Mouse (Mus musculus): ENCODE measurements around the gene Tfeb. TPM values are rescaled to one million over a fixed set of nuclear protein-coding genes. Genes with fewer than 3 reads are reported as not detected.

Tfeb gene
- polyA plus RNA-seq, 1 experiment from 2014 or later, result 3.0 TPM

- ATAC-seq (ENCODE audit: low FRiP score, low read depth), result no peak
- no peaks in the 10 kb centered on the region; the same call in 1 of the 2 replicates for H3K4me1 ChIP-seq
- H3K9ac ChIP-seq (replicated peaks), result no peak overlapping the region
- WGBS, result 87% methylated on average over 3 of the region's 3 CpGs
- no peaks in the 10 kb centered on the region for H3K36me3 ChIP-seq
- H3K4me2 ChIP-seq (replicated peaks), result no peak overlapping the region
- H3K4me3 ChIP-seq, result no peak overlapping the region
- no peak overlapping the region for H3K27ac ChIP-seq (replicated peaks)
- H3K9me3 ChIP-seq, result no peaks in the 10 kb centered on the region
- H3K27me3 ChIP-seq, result 0 out of 2 replicates have a peak, but pooled peaks cover 11% of the 10 kb centered on the region
Measured at GRCm38 (mm10) chr17:47782486-47782885, 45.7 kb downstream of the Tfeb start.

- H3K9me3 ChIP-seq, result no peaks in the 10 kb centered on the region
- no peak overlapping the region for H3K4me3 ChIP-seq
- H3K36me3 ChIP-seq, result no peaks in the 10 kb centered on the region
- WGBS, result 85% methylated on average over 8 of the region's 8 CpGs
- ATAC-seq (ENCODE audit: low FRiP score, low read depth), result no peak
- no peak overlapping the region for H3K4me2 ChIP-seq (replicated peaks)
- peaks cover 11% of the 10 kb centered on the region for H3K4me1 ChIP-seq
- no peak overlapping the region for H3K9ac ChIP-seq (replicated peaks)
- no peak overlapping the region for H3K27ac ChIP-seq (replicated peaks)
- peaks cover 18% of the 10 kb centered on the region for H3K27me3 ChIP-seq
Measured at GRCm38 (mm10) chr17:47783445-47784223, 46.8 kb downstream of the Tfeb start.

- WGBS, result 91% methylated on average over 6 of the region's 6 CpGs
- H3K27ac ChIP-seq (replicated peaks), result no peak overlapping the region
- no peak overlapping the region for H3K4me3 ChIP-seq
- H3K36me3 ChIP-seq, result no peaks in the 10 kb centered on the region
- peaks cover 18% of the 10 kb centered on the region for H3K27me3 ChIP-seq
- no peaks in the 10 kb centered on the region for H3K9me3 ChIP-seq
- no peak overlapping the region for H3K9ac ChIP-seq (replicated peaks)
- no peak overlapping the region for H3K4me2 ChIP-seq (replicated peaks)
- peaks cover 17% of the 10 kb centered on the region for H3K4me1 ChIP-seq
- no peak for ATAC-seq (ENCODE audit: low FRiP score, low read depth)
Measured at GRCm38 (mm10) chr17:47784411-47784810, 47.6 kb downstream of the Tfeb start.

- H3K27me3 ChIP-seq, result peaks cover 19% of the 10 kb centered on the region
- no peaks in the 10 kb centered on the region for H3K36me3 ChIP-seq
- H3K9ac ChIP-seq (replicated peaks), result no peak overlapping the region
- H3K4me3 ChIP-seq, result no peak overlapping the region
- H3K4me1 ChIP-seq, result peaks cover 23% of the 10 kb centered on the region
- ATAC-seq (ENCODE audit: low FRiP score, low read depth), result no peak
- no peaks in the 10 kb centered on the region for H3K9me3 ChIP-seq
- H3K27ac ChIP-seq (replicated peaks), result no peak overlapping the region
- H3K4me2 ChIP-seq (replicated peaks), result no peak overlapping the region
- 42% methylated on average over 8 of the region's 8 CpGs for WGBS
Measured at GRCm38 (mm10) chr17:47787632-47788031, 50.8 kb downstream of the Tfeb start.

GRCm38 (mm10) chr17:47788306-47788705, 51.5 kb downstream of the Tfeb start:
- Histone ChIP-seq H3K4me1 (peaks cover 24% of the 10 kb centered on the region), H3K27ac (replicated peaks) (no peak overlapping the region), H3K36me3 (no peaks in the 10 kb centered on the region), H3K4me3 (no peak overlapping the region), H3K9ac (replicated peaks) (no peak overlapping the region; the same call in 1 of the 2 replicates), H3K9me3 (no peaks in the 10 kb centered on the region), H3K4me2 (replicated peaks) (no peak overlapping the region), H3K27me3 (peaks cover 19% of the 10 kb centered on the region)
- WGBS, result 4% methylated on average over 4 of the region's 4 CpGs
- no peak for ATAC-seq (ENCODE audit: low FRiP score, low read depth)

GRCm38 (mm10) chr17:47788996-47789395, 52.2 kb downstream of the Tfeb start:
- ATAC-seq (ENCODE audit: low FRiP score, low read depth), result no peak
- no peak overlapping the region for H3K9ac ChIP-seq (replicated peaks)
- no peak overlapping the region for H3K4me2 ChIP-seq (replicated peaks)
- H3K4me3 ChIP-seq, result no peak overlapping the region
- no peaks in the 10 kb centered on the region for H3K36me3 ChIP-seq
- peaks cover 19% of the 10 kb centered on the region for H3K27me3 ChIP-seq
- no peaks in the 10 kb centered on the region for H3K9me3 ChIP-seq
- peaks cover 24% of the 10 kb centered on the region for H3K4me1 ChIP-seq
- H3K27ac ChIP-seq (replicated peaks), result no peak overlapping the region
- WGBS, result 56% methylated on average over 6 of the region's 6 CpGs

GRCm38 (mm10) chr17:47792098-47792863, 55.5 kb downstream of the Tfeb start:
- Histone ChIP-seq H3K36me3 (no peaks in the 10 kb centered on the region), H3K4me2 (replicated peaks) (no peak overlapping the region), H3K27ac (replicated peaks) (no peak overlapping the region), H3K4me1 (peaks cover 34% of the 10 kb centered on the region), H3K27me3 (peaks cover 19% of the 10 kb centered on the region), H3K9me3 (no peaks in the 10 kb centered on the region), H3K4me3 (no peak overlapping the region), H3K9ac (replicated peaks) (0 out of 2 replicates have a peak overlapping the region, but pooled peaks have one; percentile 17)
- WGBS, result 20% methylated on average over 15 of the region's 15 CpGs
- ATAC-seq (ENCODE audit: low FRiP score, low read depth), result peak; percentile 50

- H3K4me1 ChIP-seq, result peaks cover 26% of the 10 kb centered on the region
- ATAC-seq (ENCODE audit: low FRiP score, low read depth), result peak; percentile 66
- no peak overlapping the region for H3K4me2 ChIP-seq (replicated peaks)
- no peaks in the 10 kb centered on the region for H3K9me3 ChIP-seq
- no peak overlapping the region for H3K9ac ChIP-seq (replicated peaks)
- no peak overlapping the region for H3K27ac ChIP-seq (replicated peaks)
- 13% methylated on average over 9 of the region's 9 CpGs for WGBS
- peaks cover 10% of the 10 kb centered on the region for H3K27me3 ChIP-seq
- H3K36me3 ChIP-seq, result no peaks in the 10 kb centered on the region
- no peak overlapping the region for H3K4me3 ChIP-seq
Measured at GRCm38 (mm10) chr17:47793377-47793776, 56.5 kb downstream of the Tfeb start.

- WGBS, result 36% methylated on average over 3 of the region's 3 CpGs
- no peaks in the 10 kb centered on the region for H3K9me3 ChIP-seq
- peaks cover 10% of the 10 kb centered on the region for H3K27me3 ChIP-seq
- H3K36me3 ChIP-seq, result no peaks in the 10 kb centered on the region
- no peak overlapping the region for H3K9ac ChIP-seq (replicated peaks)
- no peak overlapping the region for H3K4me3 ChIP-seq
- H3K4me2 ChIP-seq (replicated peaks), result no peak overlapping the region
- H3K27ac ChIP-seq (replicated peaks), result no peak overlapping the region
- ATAC-seq (ENCODE audit: low FRiP score, low read depth), result no peak
- H3K4me1 ChIP-seq, result peaks cover 17% of the 10 kb centered on the region
Measured at GRCm38 (mm10) chr17:47795446-47795845, 58.6 kb downstream of the Tfeb start.

- Histone ChIP-seq H3K9ac (replicated peaks) (no peak overlapping the region; the same call in 1 of the 2 replicates), H3K36me3 (no peaks in the 10 kb centered on the region), H3K27me3 (peaks cover 10% of the 10 kb centered on the region), H3K4me2 (replicated peaks) (no peak overlapping the region), H3K4me3 (no peak overlapping the region), H3K27ac (replicated peaks) (0 out of 2 replicates have a peak overlapping the region, but pooled peaks have one; percentile 30), H3K4me1 (peaks cover 17% of the 10 kb centered on the region), H3K9me3 (no peaks in the 10 kb centered on the region)
- no peak for ATAC-seq (ENCODE audit: low FRiP score, low read depth)
- WGBS, result 67% methylated on average over 16 of the region's 16 CpGs
Measured at GRCm38 (mm10) chr17:47796156-47796816, 59.5 kb downstream of the Tfeb start.

- Histone ChIP-seq H3K27ac (replicated peaks) (no peak overlapping the region), H3K9ac (replicated peaks) (no peak overlapping the region), H3K4me3 (no peak overlapping the region), H3K9me3 (no peaks in the 10 kb centered on the region), H3K4me1 (peaks cover 17% of the 10 kb centered on the region), H3K27me3 (peaks cover 3% of the 10 kb centered on the region; the same call in 1 of the 2 replicates), H3K4me2 (replicated peaks) (no peak overlapping the region), H3K36me3 (no peaks in the 10 kb centered on the region)
- ATAC-seq (ENCODE audit: low FRiP score, low read depth), result no peak
- WGBS, result 67% methylated on average over 4 of the region's 4 CpGs
Measured at GRCm38 (mm10) chr17:47796968-47797367, 60.1 kb downstream of the Tfeb start.

GRCm38 (mm10) chr17:47797383-47797782, 60.6 kb downstream of the Tfeb start:
- H3K9me3 ChIP-seq, result no peaks in the 10 kb centered on the region
- no peaks in the 10 kb centered on the region for H3K36me3 ChIP-seq
- no peak overlapping the region for H3K27ac ChIP-seq (replicated peaks)
- WGBS, result 85% methylated on average over 9 of the region's 9 CpGs
- H3K27me3 ChIP-seq, result no peaks in the 10 kb centered on the region
- no peak for ATAC-seq (ENCODE audit: low FRiP score, low read depth)
- H3K4me1 ChIP-seq, result peaks cover 14% of the 10 kb centered on the region
- H3K4me3 ChIP-seq, result no peak overlapping the region
- H3K4me2 ChIP-seq (replicated peaks), result no peak overlapping the region
- no peak overlapping the region for H3K9ac ChIP-seq (replicated peaks)
